Mouse (Mus musculus): ENCODE measurements around the gene Gm42906.

Gm42906 gene

DNA sequence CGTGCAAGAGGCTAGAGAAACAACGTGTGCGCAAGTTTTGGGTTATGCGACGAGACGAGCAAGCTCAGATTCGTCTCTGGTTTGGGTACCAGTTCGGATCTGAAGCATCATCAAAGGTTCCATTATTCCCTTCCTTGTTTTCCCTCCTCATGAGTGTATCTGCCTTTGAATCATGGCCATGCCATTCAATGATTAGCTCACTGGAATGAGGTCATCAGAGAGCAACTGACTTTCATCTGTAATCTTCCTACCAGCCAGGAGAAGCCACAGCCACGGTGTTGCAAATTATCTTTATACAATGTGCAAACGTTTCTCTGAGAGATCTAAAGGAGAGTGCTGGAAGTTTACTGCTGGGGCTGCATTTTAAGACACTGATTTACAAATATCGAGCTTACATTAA, 240.6 kb downstream of the Gm42906 start:
- no peak for DNase-seq (ENCODE audit: low spot score)

DNA sequence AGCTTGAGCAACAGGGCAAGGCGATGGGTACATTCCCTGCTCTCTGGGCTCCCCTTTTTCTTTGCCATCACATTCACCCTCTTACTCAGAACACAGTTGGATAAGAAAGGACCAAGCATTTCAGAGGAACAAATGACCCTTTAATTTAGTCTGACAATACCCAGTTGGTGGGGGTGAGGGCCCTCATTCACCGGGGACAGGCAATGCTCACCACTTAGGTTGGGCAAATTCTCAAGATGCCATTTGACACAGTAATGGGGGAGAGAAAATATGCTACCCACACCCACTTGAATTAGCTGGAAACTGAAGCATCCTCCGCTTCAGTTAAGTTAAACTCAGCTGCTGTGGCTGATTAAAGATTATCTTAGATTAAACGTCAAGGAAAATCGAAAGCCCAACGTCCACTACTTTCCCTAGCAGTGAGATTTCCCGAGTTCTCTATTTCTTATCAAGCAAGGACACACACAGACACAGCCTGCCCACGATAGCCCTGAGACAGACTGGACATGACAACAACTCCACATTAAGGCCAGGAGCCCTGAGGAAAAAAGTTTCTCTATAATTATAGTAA, 242.6 kb downstream of the Gm42906 start:
- no peak for DNase-seq (ENCODE audit: low spot score)

DNA sequence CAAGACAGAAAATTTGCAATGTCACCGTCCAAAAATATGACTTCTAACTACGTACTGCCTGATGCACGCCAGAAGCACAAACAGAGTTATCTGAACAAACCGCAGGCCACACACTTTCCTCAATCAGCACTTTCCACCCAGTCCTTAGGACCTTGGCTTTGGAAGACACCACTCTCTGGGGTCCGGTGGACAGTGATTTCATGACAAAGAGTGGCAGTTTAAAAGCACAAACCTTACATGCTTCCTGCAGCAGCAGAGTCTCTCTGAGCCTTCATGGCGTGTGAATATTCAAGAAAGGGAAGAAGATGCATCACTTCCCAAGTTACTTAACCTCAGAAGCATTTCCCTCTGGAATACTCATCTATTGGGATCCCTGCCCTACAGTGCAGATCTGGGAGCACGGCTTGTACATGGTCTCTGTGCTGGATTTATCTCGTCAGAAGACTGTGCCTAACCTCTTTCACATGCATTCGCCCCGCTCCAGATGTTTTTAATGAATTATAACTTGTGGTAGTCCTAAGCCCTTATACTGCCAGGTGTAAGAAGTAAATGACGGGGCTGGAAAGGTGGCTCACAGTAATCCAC, 244.2 kb downstream of the Gm42906 start:
- DNase-seq (ENCODE audit: low spot score), result no peak

DNA sequence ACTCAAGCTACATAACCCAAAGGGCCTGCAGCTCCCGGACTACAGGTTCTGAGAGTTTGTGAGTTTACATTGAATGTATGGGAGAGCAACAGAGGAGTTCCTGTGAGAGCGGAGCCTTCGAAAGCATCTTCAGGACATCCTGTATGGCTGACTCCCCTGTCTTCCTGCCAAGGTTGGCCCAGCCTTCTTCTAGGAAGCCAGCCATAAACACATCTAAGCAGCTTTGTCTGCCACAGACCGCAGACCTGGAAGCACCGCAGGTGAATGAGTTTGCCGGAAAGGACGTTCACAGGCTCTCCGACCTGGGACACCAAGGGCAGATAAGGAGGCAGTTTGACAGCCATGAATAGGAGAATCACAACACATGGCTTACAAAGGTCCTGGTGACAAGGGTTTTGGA, 246.7 kb downstream of the Gm42906 start:
- no peak for DNase-seq (ENCODE audit: low spot score)

DNA sequence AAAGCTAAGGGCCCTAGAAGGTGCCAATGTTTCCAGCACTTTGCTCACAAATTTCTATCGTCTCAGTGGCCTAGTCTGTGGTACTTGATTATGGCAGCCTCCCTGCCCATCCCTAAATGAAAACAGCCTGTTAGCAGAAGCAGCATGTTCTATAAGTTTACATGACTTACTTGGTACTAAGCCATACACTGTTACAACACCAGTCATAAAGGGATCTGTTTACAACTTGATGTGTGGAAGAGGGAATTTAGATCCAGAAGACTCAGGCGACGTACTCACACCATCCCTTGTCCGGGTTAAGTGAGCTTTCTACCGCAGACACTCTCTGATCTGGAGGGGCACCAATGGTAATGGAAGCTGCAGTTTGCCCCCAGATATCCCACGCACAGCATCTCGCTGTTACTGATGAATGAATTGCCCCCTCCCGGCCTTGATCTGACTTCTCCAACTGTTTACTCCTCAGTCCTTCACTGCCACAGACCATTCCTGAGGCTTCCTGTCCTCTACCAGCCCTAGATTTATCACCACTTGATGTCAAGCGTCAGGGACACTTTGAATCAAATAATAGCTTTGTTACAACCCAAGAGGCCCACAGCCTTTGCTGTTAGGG, 247.7 kb downstream of the Gm42906 start:
- DNase-seq (ENCODE audit: low spot score), result no peak

DNA sequence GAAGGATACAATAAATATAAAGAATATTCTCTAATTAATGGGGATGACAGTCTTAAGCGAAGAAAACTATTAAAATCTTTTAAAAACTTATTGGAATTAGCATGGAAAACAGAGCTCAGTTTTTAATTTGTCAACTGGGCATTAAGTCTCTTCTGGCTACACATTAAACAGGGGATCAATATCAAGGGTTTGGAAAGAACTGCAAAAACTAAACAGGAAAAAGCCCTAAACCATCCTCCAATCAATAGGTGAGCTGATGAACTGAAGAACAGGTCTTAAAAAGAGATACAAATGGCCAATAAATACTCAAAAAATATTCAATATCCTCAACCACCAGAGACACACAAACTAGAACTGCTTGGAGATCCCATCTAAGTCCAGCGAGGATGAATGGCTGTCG, 250.8 kb downstream of the Gm42906 start:
- DNase-seq (ENCODE audit: low spot score), result no peak

DNA sequence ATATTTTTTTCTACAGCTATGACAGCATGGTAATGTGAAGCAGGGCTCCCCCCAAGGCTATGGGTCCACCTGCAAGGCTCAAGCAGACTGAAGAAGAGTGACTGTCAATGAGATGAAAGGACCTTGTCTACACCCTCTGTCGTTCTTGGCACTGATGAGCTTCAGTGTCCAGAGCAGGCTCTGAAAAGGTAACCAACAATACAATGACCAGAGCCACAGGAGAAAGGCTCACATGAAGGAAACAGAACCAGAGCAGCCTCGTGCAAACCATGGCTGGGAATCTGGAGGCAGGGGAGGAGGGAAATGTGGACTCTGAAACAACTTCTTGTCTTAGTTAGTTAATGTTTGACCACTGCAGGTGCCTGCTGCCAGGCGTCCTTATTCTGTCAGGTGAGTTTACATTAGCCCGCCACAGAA, 252.1 kb downstream of the Gm42906 start:
- DNase-seq (ENCODE audit: low spot score), result no peak

DNA sequence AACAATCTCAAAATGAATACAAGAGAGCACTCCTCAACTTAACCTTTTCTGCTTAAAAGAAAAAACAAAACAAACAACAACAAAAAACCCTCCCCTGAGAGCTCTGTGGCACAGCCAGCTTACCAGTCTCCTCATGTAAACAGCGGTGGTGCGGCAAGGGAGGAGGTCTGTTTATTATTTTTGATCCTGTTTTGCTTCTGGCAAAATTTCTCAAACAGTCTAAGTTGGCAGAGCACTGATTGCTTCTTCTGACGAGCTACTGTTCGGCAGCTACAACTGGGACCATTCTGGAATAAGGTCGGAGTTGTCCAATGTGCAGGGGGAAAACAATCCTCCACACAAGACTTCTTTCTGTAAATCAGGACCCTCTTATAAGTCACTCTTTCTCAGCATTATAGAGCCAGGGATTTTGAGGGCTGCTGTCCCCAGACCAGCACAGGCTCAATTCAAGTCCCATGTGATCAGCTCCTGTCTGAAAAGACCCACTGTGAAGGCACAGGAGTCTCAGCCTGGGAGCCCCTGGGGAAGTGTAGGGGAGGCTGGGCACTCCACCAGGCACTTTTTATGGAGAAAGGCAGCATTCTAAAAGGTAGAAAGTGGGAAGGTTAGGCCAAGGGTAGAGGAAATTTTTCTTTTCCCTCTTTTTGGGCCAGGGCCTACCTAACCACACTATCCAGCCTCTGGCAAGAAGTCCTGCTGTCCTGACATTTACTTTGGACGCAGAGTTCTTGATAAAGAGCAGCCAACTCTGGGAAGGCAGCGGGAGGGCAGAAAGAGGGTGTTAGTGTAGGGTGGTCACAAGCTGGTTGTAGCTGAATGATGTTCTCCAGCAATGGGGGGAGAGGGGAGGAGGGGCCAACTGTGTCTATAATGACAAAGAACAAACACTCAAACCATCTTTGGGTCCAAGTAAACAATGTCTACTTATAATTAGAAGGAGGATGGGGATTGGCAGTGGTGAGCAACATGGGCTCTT, 253.2 kb downstream of the Gm42906 start:
- DNase-seq (ENCODE audit: low spot score), result no peak

DNA sequence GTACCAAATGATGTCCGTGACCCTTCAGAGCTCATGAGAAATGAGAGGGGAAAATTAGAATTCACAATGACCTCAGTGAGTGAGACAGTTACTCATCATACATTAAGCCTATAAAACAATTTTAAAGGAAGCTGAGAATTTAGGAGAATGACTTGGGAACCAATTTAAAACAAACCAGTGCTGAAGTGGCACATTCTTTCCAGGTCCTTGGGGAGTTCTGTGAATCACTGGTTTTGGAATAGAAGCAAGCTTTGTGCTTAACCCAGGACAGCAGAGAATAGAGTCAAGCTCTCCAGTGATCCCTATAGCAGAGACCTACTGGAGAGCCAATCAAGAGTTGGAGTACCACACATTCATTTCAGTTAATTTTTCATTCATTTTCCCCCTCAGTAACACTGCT, 254.2 kb downstream of the Gm42906 start:
- DNase-seq (ENCODE audit: low spot score), result no peak

DNA sequence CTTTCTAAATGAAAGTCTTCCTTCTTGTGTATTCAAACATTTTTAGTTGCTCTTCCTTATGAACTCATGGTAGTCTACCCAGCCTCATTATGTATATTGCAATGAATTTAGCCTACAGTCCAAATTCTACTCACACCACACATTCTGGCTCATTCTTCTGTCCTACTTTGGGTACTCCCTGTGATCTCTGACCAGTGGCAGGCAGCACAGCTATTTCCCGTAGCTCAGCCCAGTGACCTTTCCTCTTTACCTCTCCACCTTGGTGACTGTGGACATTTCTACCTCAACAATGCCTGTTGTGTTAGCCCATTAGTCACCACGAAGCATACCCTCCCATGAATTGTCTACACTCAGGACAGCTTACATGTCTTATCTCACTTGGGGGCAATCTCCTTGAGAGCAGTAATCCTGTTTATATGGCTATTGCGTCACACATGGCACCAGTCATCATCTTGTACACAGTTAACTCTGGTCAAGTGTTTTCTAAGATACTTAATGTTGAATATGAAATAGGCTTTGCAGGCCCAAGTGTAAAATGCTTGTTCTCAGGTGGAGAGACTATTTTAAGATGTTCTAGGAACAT, 257.7 kb downstream of the Gm42906 start:
- DNase-seq (ENCODE audit: low spot score), result no peak

DNA sequence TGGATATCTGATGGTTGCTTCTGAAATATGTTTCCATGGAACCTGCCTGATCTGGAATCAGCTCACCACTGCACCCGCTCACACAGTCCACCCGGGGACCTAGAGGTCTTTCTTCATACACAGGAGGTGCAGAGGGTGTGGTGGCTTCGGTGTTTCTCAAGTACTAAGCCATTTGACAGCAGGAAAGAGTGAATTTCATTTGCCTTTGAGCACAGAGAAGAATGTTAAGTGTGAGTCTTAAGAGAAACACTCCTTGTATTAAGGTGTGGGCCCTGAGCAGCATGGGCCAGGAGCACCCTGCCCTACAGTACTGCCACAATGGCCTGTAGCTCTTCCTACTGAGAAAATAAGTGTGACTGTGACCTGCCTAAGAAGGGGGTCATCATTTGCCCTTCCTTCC, 259.8 kb downstream of the Gm42906 start:
- DNase-seq (ENCODE audit: low spot score), result no peak

DNA sequence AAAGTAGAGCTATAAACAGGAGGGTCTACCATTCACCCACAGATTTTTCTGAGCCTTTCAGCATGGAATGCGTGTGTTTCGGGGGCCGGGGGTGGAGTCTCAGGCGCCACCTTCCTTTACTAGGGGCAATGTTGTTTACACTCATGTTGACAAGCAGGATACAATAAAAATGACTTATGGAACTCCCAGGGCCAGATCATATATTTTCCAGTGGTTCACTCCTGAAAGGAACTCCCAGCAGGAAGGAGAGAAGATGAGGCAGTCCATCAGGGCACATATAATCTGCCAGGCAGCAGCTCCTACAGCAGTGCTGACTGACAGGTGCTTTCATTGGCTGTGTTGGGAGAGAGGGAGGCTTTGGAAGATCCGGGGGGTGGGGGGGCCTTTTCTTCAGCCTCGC, 260.3 kb downstream of the Gm42906 start:
- no peak for DNase-seq (ENCODE audit: low spot score)

DNA sequence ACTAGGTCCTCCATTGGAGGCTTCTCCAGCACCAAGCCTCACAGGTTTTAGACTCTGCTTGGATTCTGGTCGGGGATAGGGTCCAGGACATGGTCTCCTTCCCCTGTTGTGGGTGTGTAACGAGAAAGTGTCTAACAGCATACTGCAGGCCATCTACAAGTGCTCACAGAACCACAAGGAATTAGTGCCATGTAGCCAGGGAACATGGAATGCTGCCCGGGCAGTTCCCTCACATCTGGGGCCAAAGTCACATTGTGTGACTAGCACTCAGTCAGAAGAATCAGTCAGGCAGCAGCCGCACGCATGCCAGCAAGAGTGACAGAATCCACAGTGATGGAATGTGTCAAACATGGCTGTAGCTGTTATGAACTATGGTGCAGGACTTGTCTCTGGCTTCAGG, 261.7 kb downstream of the Gm42906 start:
- DNase-seq (ENCODE audit: low spot score), result no peak

DNA sequence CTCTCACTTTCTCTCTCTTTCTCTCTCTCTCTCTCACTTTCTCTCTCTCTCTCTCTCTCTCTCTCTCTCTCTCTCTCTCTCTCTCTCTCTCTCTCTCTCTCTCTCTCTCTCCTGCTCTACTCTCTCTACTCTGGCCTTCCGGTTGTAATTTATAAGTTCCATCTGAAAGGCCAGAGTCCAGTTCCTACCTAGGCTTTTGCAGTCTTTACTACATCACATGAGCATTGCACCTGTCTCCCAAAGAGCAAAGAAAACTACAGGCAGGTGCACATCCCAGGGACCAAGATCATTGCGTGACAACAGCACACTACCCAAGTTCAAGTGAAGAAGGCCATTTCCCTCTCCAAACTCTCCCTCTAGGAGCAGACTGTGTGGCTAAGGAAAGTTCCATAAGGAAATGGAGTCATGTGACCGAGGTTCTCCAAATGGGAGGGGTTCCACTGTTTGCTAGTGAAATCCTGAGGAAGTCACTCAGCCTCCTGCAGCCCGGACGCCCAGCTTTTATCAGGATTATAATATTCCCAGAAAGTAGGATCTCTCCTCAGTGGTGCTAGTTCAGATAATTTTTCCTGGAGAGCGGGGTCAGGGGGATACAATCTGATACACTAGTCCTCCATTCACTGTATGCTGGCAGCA, 262.5 kb downstream of the Gm42906 start:
- no peak for DNase-seq (ENCODE audit: low spot score)

DNA sequence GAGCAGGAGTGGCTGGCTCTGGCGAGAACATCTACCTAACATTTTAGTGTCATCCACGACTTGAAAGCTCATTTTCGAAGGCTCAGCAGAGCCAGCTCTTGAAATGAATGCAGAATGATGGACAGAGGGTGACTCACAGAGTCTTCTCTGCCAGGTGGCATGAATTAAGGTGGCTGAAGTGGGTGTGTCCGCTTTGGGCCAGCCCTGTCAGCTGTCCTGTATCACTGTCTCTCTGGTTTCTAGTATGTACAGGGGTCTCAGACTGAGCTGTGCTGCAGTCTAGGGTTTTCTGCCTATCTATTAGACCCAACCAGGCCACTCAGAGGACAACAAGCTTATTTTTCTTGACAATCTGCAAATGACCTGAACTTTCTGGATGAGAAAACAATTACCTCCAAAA, 263.1 kb downstream of the Gm42906 start:
- no peak for DNase-seq (ENCODE audit: low spot score)

DNA sequence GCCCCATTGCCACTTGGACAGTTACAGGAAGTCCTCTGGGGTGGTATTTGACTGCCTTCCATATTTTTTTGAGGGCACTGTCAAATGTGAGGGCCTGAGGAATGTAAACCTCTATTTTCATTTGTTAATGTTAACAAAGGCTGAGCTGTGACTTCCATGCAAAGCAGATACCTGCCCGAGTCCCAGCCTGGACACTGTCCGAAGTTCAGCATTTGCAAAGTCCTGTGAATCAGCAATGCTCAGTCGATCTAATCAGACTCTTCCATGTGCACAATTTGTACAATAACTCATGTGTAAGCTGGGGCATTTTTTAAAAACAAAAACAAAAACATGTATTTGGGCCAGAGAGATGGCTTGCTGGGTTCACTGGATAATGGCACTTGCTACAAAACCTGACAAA, 265.3 kb downstream of the Gm42906 start:
- no peak for DNase-seq (ENCODE audit: low spot score)

DNA sequence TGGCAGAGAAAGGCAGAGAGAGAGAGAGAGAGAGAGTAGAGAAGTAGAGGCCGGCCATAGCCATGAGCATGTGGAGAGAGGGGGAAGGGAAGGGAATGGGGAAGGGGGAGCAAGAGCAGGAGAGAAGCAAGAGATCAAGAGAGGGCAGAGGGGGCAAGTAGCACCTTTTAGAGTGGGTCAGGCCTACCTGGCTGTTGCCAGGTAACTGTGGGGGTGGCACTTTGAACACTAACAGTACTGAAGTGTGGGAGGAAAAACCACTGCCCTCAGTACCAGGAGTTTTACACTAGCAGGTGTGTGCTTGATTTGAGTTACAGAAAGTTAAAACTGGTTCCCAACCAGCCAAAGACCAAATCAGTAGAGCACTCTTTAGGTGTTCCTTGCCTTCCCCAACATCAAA, 272.7 kb downstream of the Gm42906 start:
- no peak for DNase-seq (ENCODE audit: low spot score)

DNA sequence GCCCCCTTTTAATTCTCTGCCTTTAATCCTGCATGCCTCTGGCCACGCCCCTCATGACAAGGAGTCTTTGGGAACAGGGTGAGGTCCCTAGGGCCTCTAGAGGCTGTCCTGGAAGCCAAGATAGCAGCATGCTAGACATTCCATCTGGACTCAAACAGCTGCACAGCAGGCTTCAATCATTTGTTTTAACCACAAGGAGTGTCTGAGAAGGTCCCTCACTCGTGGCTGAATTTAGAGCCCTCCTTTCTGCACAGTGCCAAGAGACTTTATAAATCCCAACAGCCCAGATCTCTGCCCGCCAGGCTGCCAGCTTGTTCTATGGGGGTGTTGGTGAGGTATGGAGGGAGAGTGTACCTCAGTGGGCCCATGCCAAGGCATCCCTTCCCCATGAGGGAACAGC, 273.2 kb downstream of the Gm42906 start:
- no peak for DNase-seq (ENCODE audit: low spot score)

DNA sequence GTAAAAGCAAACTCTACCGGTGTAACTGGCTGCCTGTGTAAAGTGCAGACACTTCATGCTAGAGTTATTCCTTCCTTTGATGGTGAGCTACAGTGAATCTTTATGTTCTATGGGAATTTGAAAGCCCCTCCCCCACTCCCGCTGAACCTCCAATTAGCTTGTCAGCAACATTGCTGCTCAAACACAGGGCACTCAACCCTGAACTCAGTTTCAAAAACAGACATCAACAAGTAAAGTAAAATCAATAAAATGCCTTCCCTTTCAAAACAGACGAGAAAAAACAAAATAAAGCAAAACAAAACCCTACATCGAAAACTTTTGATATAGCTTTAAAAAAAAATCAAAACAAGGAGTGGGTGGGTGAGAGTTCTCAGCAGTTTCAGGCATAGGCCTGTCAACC, 273.9 kb downstream of the Gm42906 start:
- DNase-seq (ENCODE audit: low spot score), result no peak

DNA sequence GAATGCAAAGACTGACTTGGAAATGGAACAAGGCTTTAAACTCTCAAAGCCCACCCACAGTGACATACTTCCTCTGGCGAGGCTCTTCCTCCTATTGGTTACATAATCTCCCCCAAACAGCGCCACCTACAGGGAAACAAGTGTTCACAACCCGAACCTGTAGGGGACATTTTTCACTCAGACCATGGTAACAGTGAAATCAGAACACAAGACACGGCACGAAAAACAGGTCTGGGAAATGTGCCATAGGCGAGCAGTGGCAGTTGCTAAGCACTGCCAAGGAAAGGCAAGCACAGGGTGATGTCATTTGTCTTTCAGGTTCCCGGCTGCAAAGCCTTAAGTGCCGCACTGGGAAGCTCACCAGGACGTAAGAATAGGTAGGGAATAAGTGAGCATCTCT, 276.4 kb downstream of the Gm42906 start:
- no peak for DNase-seq (ENCODE audit: low spot score)

DNA sequence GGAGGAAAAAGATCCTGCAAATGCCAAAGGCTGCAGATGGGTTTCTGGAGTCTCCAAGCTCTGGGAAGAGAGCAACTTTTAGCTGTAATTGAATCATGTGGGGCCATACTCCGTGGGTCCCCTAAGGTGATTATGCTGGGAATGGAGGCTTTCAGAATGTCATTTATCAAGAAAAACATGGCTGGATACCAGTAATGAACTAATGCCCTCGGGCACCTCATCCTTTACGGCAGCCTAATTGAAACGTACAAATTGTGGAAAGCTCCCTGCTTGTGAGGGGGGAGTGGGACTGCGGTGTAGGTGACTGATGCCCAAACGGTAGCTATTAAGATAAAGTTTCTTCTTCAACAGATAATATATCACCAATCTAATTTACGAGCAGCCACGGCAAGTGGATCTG, 278.5 kb downstream of the Gm42906 start:
- DNase-seq (ENCODE audit: low spot score), result no peak

DNA sequence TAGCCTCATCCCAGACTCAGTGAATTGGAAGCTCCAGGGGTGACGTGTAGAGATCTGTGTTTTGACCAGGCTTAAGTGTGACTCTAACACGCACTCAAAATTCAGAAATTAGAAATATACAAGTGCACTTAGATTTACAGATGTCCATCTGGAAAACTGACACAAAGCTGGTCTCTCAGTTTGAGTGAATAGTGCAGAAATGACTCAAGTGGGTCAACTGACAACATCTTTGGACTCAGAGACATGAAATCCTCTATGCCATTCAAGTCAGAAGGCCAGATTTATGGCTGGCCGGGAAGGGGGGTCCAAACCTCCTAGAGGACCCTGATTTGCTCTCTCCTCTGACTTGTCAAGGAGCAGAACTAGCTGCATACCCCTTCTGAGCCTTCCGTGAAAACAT, 279.9 kb downstream of the Gm42906 start:
- no peak for DNase-seq (ENCODE audit: low spot score)
